Mouse (Mus musculus) stomach, postnatal 0 days (tissue): ENCODE results near the gene Foxe1. TPM values are rescaled to one million over a fixed set of nuclear protein-coding genes. Genes with fewer than 3 reads are reported as not detected.

ENCODE experiments used
- ATAC-seq: fragments of 200-750 bp; cut with Nextera tagmentation; 2 replicates; pipeline ENCODE4 v1.8.0; 2017; ENCODE audit not compliant: low FRiP score, low TSS enrichment
- DNase-seq: peaks from one replicate; pipeline ENCODE4 v3.0.0-alpha.2; 2016; ENCODE audit warnings: low spot score
- H3K27ac ChIP-seq: fragments of 300-500 bp; sonication (generic); replicated peaks from 2 replicates; pipeline ENCODE4 v1.5.1; 2014; ENCODE audit warnings: mild to moderate bottlenecking, control low read depth
- H3K27me3 ChIP-seq: fragments of 300-500 bp; sonication (generic); 2 replicates; pipeline ENCODE4 v1.6.1; 2014; ENCODE audit warnings: low read length; ENCODE audit not compliant: control insufficient read depth, insufficient read depth
- H3K36me3 ChIP-seq: fragments of 300-500 bp; sonication (generic); 2 replicates; pipeline ENCODE4 v1.6.1; 2014; ENCODE audit warnings: low read length, mixed read lengths; ENCODE audit not compliant: control insufficient read depth, insufficient read depth
- H3K4me1 ChIP-seq: fragments of 300-500 bp; sonication (generic); replicated peaks from 2 replicates; pipeline ENCODE4 v1.6.1; 2014; ENCODE audit warnings: antibody characterized with exemption; ENCODE audit not compliant: control insufficient read depth, insufficient read depth
- H3K4me2 ChIP-seq: fragments of 300-500 bp; sonication (generic); replicated peaks from 2 replicates; pipeline ENCODE4 v1.6.1; 2014; ENCODE audit warnings: low read depth, mild to moderate bottlenecking, control low read depth, moderate library complexity
- H3K4me3 ChIP-seq: fragments of 300-500 bp; sonication (generic); 2 replicates; pipeline ENCODE4 v1.5.1; 2014; ENCODE audit warnings: low read depth, low read length, control low read depth
- H3K9ac ChIP-seq: fragments of 300-500 bp; sonication (generic); 2 replicates; pipeline ENCODE4 v1.6.1; 2014; ENCODE audit warnings: mild to moderate bottlenecking, low read length, control low read depth, mixed read lengths
- H3K9me3 ChIP-seq: fragments of 300-500 bp; sonication (generic); 2 replicates; pipeline ENCODE4 v1.6.1; 2016; ENCODE audit warnings: low read length; ENCODE audit not compliant: control insufficient read depth
- CTCF ChIP-seq: IDR thresholded peaks from 2 replicates; pipeline ENCODE4 v1.5.1; 2016; ENCODE audit warnings: antibody characterized with exemption, low read depth, mild to moderate bottlenecking, moderate library complexity
- EP300 ChIP-seq: optimal IDR thresholded peaks from 2 replicates; pipeline ENCODE3; 2016; ENCODE audit warnings: antibody characterized with exemption
- WGBS: fragments of 180-500 bp; shearing (Covaris S2); extraction: QIAGEN DNeasy Blood & Tissue Kit; methylation state at CpG from one replicate; pipeline ENCODE4 v1.1.7; 2014; 5-methylcytosine and 5-hydroxymethylcytosine counted together
- polyA plus RNA-seq: library from polyadenylated mRNA; unstranded; fragments of >200 nt; fragmentation: Nextera tagmentation; extraction: Ambion mirVana; gene quantifications from 2 replicates; pipeline ENCODE4 v1.2.1, GENCODE M21; 2015

Foxe1 gene
- polyA plus RNA-seq, 1 experiment from 2014 or later = 0.78 TPM

- no peaks in the 10 kb centered on the region for H3K27me3 ChIP-seq
- WGBS = 48% methylated on average over 5 of the region's 5 CpGs
- TF ChIP-seq EP300 = no peak
- TF ChIP-seq CTCF = no peak
- no peak overlapping the region for H3K4me2 ChIP-seq
- no peak overlapping the region for H3K4me3 ChIP-seq
- DNase-seq (no peak), ATAC-seq (no peak)
- no peak overlapping the region for H3K27ac ChIP-seq
- H3K36me3 ChIP-seq = no peaks in the 10 kb centered on the region
- no peak overlapping the region for H3K9ac ChIP-seq
- H3K9me3 ChIP-seq = 0 out of 2 replicates have a peak, but pooled peaks cover 2% of the 10 kb centered on the region
- H3K4me1 ChIP-seq = no peaks in the 10 kb centered on the region
Observed at GRCm38 (mm10) chr4:46361258-46361657, 17.8 kb downstream of the Foxe1 start.

- Histone ChIP-seq H3K4me1 (no peaks in the 10 kb centered on the region), H3K4me3 (no peak overlapping the region), H3K9me3 (0 out of 2 replicates have a peak, but pooled peaks cover 2% of the 10 kb centered on the region), H3K27ac (no peak overlapping the region), H3K27me3 (no peaks in the 10 kb centered on the region), H3K4me2 (no peak overlapping the region), H3K36me3 (no peaks in the 10 kb centered on the region), H3K9ac (no peak overlapping the region)
- peak; percentile 31; the same call in 1 of the 2 replicates for TF ChIP-seq CTCF
- no peak for TF ChIP-seq EP300
- no peak for ATAC-seq
- DNase-seq = no peak
- WGBS = 78% methylated on average over 2 of the region's 2 CpGs
Observed at GRCm38 (mm10) chr4:46364360-46364759, 21.0 kb downstream of the Foxe1 start.

- WGBS = 8% methylated on average over 12 of the region's 12 CpGs
- no peak for DNase-seq
- Histone ChIP-seq H3K27me3 (no peaks in the 10 kb centered on the region), H3K9me3 (0 out of 2 replicates have a peak, but pooled peaks cover 2% of the 10 kb centered on the region), H3K4me2 (no peak overlapping the region), H3K4me3 (no peak overlapping the region), H3K27ac (no peak overlapping the region), H3K9ac (no peak overlapping the region), H3K4me1 (no peaks in the 10 kb centered on the region), H3K36me3 (no peaks in the 10 kb centered on the region)
- TF ChIP-seq CTCF = no peak
- TF ChIP-seq EP300 = no peak
- no peak for ATAC-seq
Observed at GRCm38 (mm10) chr4:46367487-46367959, 24.1 kb downstream of the Foxe1 start.

GRCm38 (mm10) chr4:46369070-46369469 is 25.7 kb downstream of the Foxe1 start:
- H3K9ac ChIP-seq = no peak overlapping the region
- H3K4me2 ChIP-seq = no peak overlapping the region
- H3K27me3 ChIP-seq = no peaks in the 10 kb centered on the region
- no peak for DNase-seq
- TF ChIP-seq CTCF = peak; percentile 56
- no peak for TF ChIP-seq EP300
- no peak overlapping the region for H3K27ac ChIP-seq
- no peak overlapping the region for H3K4me3 ChIP-seq
- H3K4me1 ChIP-seq = no peaks in the 10 kb centered on the region
- H3K36me3 ChIP-seq = no peaks in the 10 kb centered on the region
- 0 out of 2 replicates have a peak, but pooled peaks cover 2% of the 10 kb centered on the region for H3K9me3 ChIP-seq
- 66% methylated on average over 4 of the region's 4 CpGs for WGBS
- no peak for ATAC-seq

GRCm38 (mm10) chr4:46370406-46370805 is 27.0 kb downstream of the Foxe1 start:
- ATAC-seq (0 out of 2 replicates have a peak, but pooled peaks have one; percentile 40), DNase-seq (peak; percentile 38)
- 41% methylated on average over 6 of the region's 6 CpGs for WGBS
- Histone ChIP-seq H3K9ac (no peak overlapping the region), H3K27me3 (no peaks in the 10 kb centered on the region), H3K4me2 (no peak overlapping the region), H3K4me3 (no peak overlapping the region), H3K27ac (no peak overlapping the region), H3K4me1 (no peaks in the 10 kb centered on the region), H3K36me3 (no peaks in the 10 kb centered on the region), H3K9me3 (no peaks in the 10 kb centered on the region)
- TF ChIP-seq CTCF (no peak), EP300 (no peak)

- TF ChIP-seq EP300 (no peak), CTCF (no peak)
- peak; percentile 70 for DNase-seq
- Histone ChIP-seq H3K4me1 (no peaks in the 10 kb centered on the region), H3K27me3 (no peaks in the 10 kb centered on the region), H3K9me3 (no peaks in the 10 kb centered on the region), H3K9ac (no peak overlapping the region), H3K4me3 (no peak overlapping the region), H3K36me3 (no peaks in the 10 kb centered on the region), H3K27ac (no peak overlapping the region), H3K4me2 (peak overlapping the region; percentile 32; the same call in 1 of the 2 replicates)
- peak; percentile 72; the same call in 1 of the 2 replicates for ATAC-seq
- 1% methylated on average over 17 of the region's 19 CpGs for WGBS
Observed at GRCm38 (mm10) chr4:46371030-46371429, 27.6 kb downstream of the Foxe1 start.
